Mouse (Mus musculus): ENCODE results near the gene Rps6.

DNA sequence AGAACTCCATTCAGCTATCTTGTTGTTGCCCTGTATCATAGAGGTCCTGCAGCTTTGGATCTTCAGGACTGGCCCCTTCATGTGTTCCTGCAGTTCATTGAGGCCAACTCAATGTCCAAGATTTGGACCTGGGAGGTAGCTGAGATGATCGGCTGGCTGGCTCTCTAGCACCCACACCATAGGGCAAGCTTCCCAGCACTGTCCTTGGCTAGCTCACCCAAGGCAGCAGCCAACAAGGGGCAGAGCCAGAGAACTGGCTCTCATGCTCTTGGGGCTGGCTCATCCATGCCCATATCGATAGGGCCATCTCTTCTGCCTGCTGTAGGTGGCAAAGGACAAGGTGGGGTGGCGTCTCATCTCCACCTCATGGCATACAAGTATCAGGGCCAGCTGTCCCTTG is 11.8 kb downstream of the Rps6 start:
- TF ChIP-seq CTCF (IDR thresholded peaks at IDR 0.05; ENCODE audit: low read depth, low read length) (no peak), POLR2A (IDR thresholded peaks at IDR 0.05; ENCODE audit: borderline replicate concordance, low read depth, low read length) (no peak)

All from bone marrow macrophage, adult 2 months (primary cell).